Mouse (Mus musculus): ENCODE measurements around the gene Dcst1.

Dcst1 gene

GRCm38 (mm10) chr3:89365153-89365485, at the start of gene Dcst1:
Gene Dcst1 (minus strand): TSS chr3:89365253.
- no peak for DNase-seq

- DNase-seq = peak; percentile 95
Measured at GRCm38 (mm10) chr3:89411490-89412393, 46.7 kb upstream of the Dcst1 start, which contains the start of gene Flad1. Gene Flad1 (minus strand): TSS chr3:89411870.

DNA sequence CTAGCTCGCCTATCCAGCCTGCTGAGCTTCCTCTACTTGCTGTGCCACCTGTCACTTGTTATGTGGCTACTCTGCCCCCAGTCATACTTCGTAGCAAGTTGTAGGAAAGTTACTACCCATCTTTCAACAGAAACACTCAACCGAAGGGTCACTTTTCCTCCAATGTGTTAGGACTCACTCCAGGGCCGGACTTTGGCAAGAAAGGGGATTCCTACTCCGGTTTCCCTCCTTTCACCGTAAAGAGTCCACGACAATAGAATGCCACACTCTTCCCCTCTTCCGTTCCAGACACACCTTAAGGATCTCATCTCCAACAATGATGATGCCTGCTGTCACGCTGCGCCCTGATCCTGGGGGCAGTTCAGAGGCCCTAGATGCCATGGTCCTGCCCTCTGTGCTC, 45.8 kb upstream of the Dcst1 start:
- no peak for DNase-seq

DNA sequence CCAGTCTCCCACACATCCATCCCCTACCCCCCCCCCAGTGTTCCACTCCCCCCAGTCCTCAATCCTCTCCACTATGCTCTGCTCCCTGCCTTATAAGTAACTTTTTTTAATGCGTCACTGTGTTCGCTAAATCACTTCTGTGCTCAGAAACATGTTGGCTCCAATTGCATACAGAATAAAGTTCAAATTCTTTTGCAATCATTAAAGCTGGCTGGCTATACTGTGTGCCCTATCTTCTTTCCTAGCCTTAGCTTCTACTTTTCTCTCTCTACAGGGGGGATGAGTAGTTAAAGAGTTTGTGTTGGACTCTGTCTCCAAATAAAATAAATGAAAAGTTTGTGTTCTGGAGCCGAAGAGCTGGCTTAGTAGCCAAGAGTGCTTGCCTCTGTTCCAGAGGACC, 44.6 kb upstream of the Dcst1 start:
- no peak for DNase-seq

DNA sequence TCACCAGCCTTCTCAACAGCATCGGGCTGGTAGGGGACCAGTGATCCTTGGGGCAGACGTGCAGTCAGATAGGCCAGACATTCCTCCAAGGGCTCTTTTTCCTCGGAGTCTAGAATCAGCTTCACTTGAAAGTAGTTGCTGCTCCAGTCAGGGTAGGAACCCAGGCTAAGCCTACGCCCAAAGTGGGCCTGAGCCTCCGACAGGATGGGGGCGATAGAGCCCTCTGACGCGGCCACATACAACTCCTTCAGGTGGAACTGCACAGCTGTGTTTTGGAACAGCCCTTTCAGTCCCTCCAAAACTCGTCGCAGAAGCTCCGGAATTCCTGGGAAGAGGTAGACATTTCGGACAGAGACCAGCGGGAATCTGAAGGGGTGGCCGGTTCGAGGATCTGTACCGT, 43.4 kb upstream of the Dcst1 start:
- DNase-seq = no peak

DNA sequence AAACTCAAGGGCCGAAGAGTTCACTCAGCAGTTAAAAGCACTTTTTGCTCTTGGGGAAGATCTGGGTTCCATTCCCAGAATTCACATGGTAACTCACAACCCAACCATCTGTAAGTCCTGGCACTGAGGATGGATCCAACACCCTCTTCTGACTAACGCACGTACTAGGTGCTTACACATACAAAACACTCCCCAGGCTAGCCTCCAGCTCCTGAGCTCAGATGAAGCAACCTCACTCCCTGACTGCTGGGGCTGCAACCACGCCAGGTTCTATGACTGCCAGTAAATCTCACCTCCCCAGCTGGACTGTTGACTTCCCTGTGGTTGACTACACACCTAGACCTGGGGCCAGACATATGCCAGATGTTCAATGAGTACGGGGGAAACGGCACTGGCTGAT, 41.8 kb upstream of the Dcst1 start:
- DNase-seq = no peak

- DNase-seq = no peak
Measured at GRCm38 (mm10) chr3:89402693-89403092, 37.6 kb upstream of the Dcst1 start, which contains the start of gene Lenep. Gene Lenep (minus strand): TSS chr3:89402793.

- no peak for DNase-seq
Measured at GRCm38 (mm10) chr3:89401329-89401728, 36.3 kb upstream of the Dcst1 start.

- DNase-seq = no peak
Measured at GRCm38 (mm10) chr3:89396654-89397005, 31.6 kb upstream of the Dcst1 start.

DNA sequence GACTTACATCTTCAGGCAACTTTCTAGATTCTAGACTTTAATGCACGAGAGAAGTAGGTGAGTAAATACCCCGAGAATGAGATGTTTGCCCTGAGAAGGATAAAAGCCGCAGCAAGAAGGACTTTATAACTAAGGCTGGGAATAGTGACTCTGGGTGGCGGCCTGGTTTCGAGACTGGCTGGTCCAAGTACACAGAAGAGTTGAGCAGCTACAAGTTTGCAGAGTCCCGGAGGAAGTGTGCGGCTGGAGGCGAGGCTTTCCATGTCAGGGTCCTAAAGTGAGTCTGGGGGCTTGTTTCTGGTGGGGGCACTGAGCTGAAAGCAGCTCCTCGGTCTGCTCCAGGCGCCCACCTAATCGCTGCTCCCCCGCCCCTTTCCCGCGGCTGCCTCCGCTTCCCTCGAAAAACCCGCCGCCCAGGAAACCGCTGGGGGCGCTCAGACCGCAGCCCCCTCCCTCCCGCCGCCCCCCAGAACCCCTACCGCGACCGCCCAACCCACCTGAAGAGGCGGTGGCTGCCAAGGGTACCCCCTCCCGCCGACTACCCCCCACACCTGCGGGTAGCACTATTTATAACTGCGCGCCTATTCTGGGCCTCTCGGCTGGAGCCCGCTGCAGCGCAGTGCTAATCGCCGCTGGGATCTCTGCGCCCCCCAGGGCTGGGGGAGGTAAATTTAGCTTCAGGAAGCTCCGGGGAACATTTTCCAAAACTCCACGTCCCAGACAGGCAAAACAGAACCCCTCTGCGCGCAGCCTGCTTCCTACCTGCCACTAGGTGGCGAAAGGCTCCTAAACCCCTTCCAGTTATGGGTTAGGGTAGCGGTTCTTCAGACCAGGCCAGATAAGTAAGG, 31.0 kb upstream of the Dcst1 start:
- DNase-seq = peak; percentile 57

- DNase-seq = no peak
Measured at GRCm38 (mm10) chr3:89395419-89395805, 30.4 kb upstream of the Dcst1 start.

GRCm38 (mm10) chr3:89394894-89395256, 29.8 kb upstream of the Dcst1 start:
- peak; percentile 57 for DNase-seq

- peak; percentile 53 for DNase-seq
Measured at GRCm38 (mm10) chr3:89394006-89394893, 29.2 kb upstream of the Dcst1 start, which contains the start of gene Zbtb7b. Gene Zbtb7b (minus strand): TSS chr3:89394776.

GRCm38 (mm10) chr3:89393605-89394004, 28.6 kb upstream of the Dcst1 start:
- peak; percentile 84 for DNase-seq

DNA sequence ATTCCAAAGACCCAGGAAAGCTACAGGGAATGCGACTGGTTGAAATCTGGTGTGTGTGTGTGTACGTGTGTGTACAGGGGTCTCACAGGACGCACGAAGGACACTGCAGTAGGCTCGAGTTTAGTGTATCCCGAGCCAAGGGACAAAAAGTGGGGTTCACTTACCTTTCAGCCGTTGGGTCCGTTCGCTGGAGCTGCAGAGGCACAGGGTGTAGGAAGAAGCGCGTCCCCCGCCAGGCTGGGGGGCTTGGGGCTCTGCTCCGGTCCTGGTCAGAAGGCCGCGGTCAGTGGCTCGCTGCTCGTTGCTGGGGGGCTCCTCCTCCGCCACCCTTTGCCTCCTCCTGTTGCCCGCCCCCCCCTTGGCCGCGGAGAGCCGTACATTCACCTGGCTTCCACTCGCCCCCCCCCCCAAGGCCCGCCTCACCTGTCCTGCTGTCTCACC, 27.8 kb upstream of the Dcst1 start:
- DNase-seq = no peak

GRCm38 (mm10) chr3:89391663-89392511, 26.8 kb upstream of the Dcst1 start:
- no peak for DNase-seq

DNA sequence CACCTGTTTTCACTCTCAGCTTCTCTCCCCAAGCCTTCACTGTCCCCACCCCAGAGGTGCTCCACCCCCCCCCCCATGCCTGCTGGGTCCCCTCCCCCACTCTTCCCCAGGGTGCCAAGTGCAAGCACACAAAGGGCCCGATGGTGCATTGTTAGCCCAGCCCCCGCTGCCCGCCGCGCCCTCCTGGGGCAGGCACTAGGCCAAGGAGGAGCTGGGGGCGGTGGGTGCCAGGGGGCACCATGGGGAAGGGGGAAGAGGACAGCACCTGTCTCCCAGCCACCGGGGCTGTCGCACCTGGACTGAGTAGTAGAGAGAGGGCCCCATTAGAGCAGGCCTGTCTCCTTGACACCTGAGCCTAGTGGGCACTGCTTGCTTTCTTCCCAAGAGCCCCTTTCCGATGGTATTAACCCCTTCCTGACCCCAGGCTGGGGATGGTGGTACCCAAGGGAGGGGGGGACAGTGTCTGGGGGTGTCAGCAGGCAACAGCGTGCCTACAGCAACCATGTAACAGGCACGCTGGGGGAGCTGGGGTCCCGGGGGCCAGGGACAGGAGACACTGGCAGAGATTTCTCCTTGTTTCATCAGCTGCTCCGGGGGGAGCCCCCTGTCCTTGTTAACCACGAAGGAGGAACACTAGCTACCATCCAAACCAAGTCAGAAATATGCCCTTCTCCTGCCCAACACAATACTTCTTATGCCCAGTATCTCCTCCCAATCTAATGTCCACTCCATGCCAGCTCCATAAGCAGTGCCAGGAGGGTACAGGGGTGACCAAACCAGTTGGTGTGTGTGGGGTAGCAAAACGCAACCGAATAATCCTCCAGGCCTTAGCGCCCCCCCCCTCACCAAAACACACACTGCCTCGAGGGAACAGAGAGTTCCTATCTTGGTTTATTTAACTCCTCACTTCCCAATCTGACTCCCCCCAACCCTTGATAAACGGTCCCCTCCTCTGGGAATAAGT, 25.9 kb upstream of the Dcst1 start:
- no peak for DNase-seq

- no peak for DNase-seq
Measured at GRCm38 (mm10) chr3:89390111-89390515, 25.1 kb upstream of the Dcst1 start.

GRCm38 (mm10) chr3:89388901-89389740, 24.1 kb upstream of the Dcst1 start:
- no peak for DNase-seq

All from right cerebral cortex, postnatal 4 days (tissue).